Mouse (Mus musculus): ENCODE measurements around the gene Coq10b. TPM values are rescaled to one million over a fixed set of nuclear protein-coding genes. Genes with fewer than 3 reads are reported as not detected.

Coq10b gene
- polyA plus RNA-seq, 1 experiment from 2014 or later, result 19.5 TPM

GRCm38 (mm10) chr1:55074757-55075156 is 22.2 kb downstream of the Coq10b start:
- Histone ChIP-seq H3K4me1 (0 out of 2 replicates have a peak, but pooled peaks cover 4% of the 10 kb centered on the region), H3K4me3 (no peak overlapping the region), H3K27me3 (ENCODE audit: low read depth, poor library complexity, severe bottlenecking) (no peaks in the 10 kb centered on the region), H3K9me3 (replicated peaks) (no peaks in the 10 kb centered on the region), H3K36me3 (peaks cover 61% of the 10 kb centered on the region), H3K27ac (no peak overlapping the region)
- 52% methylated on average over 2 of the region's 2 CpGs for WGBS
- no peak for DNase-seq (ENCODE audit: low spot score)

DNA sequence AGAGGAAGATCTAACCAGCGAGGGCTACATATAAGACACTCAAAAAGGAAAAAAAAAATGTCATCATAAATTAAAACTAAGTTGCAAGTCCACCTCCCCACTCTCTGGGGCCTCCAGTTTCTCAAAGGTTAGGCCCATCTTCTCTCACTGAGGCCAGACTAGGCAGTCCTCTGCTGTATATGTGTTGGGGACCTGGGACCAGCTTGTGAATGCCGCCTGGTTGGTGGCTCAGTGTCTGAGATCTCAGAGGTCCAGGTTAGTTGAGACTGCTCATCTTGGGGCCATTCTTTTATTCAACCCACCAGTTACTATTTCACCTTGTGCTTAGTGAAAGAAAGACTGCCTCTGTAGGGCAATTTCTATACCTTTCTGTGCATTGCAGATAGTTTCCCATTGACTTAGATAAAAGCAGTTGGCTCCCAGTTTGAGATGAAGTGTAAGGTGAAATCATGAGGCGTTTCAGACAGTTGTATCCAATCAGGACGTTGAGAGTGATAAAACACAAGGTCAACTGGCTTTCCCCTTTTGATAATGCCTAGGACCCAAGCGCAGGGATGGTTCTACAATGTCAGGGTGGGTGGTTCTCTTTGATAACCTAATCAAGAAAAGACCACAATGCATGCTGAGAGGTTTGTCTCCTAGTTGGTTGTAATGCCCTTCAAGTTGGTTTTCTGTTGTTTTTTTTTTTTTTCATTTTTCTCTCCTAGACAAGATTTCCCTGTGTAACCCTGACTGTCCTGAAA is 23.3 kb downstream of the Coq10b start:
- no peak for DNase-seq (ENCODE audit: low spot score)
- Histone ChIP-seq H3K36me3 (peaks cover 67% of the 10 kb centered on the region), H3K9me3 (replicated peaks) (no peaks in the 10 kb centered on the region), H3K4me3 (no peak overlapping the region), H3K4me1 (0 out of 2 replicates have a peak, but pooled peaks cover 4% of the 10 kb centered on the region), H3K27me3 (ENCODE audit: low read depth, poor library complexity, severe bottlenecking) (no peaks in the 10 kb centered on the region), H3K27ac (no peak overlapping the region)
- 71% methylated on average over 5 of the region's 5 CpGs for WGBS

- Histone ChIP-seq H3K27me3 (ENCODE audit: low read depth, poor library complexity, severe bottlenecking) (no peaks in the 10 kb centered on the region), H3K36me3 (peaks cover 69% of the 10 kb centered on the region), H3K27ac (no peak overlapping the region), H3K4me3 (no peak overlapping the region), H3K4me1 (0 out of 2 replicates have a peak, but pooled peaks cover 4% of the 10 kb centered on the region), H3K9me3 (replicated peaks) (no peaks in the 10 kb centered on the region)
- no peak for DNase-seq (ENCODE audit: low spot score)
These were observed 23.8 kb downstream of the Coq10b start for GRCm38 (mm10) chr1:55076395-55076743.

GRCm38 (mm10) chr1:55076849-55077516 is 24.4 kb downstream of the Coq10b start:
- Histone ChIP-seq H3K9me3 (replicated peaks) (no peaks in the 10 kb centered on the region), H3K27me3 (ENCODE audit: low read depth, poor library complexity, severe bottlenecking) (no peaks in the 10 kb centered on the region), H3K4me3 (no peak overlapping the region), H3K27ac (no peak overlapping the region), H3K4me1 (0 out of 2 replicates have a peak, but pooled peaks cover 4% of the 10 kb centered on the region), H3K36me3 (peaks cover 69% of the 10 kb centered on the region)
- no peak for DNase-seq (ENCODE audit: low spot score)
- WGBS, result 89% methylated on average over 2 of the region's 2 CpGs

DNA sequence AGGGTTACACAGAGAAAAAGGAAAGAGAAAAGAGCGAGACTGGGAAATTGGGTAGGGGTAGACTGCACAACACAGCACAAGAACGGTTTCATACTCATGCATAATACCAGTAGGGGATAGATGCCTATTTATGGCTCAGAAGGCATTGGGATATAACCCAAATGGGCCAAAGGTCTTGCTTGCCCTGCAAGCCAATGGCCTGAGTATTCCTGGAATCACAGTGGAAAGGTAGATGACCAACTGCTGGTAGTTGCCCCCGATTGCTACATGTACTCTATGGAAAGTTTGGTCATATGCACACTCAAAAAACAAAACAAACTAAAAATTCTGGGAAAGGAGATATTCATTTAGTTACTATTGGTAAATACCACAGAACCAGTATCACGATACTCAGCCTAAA is 27.1 kb downstream of the Coq10b start:
- Histone ChIP-seq H3K4me1 (peaks cover 6% of the 10 kb centered on the region), H3K27me3 (ENCODE audit: low read depth, poor library complexity, severe bottlenecking) (no peaks in the 10 kb centered on the region), H3K4me3 (no peak overlapping the region), H3K27ac (no peak overlapping the region), H3K9me3 (replicated peaks) (no peaks in the 10 kb centered on the region), H3K36me3 (peaks cover 89% of the 10 kb centered on the region)
- no peak for DNase-seq (ENCODE audit: low spot score)
- 96% methylated on average over 4 of the region's 4 CpGs for WGBS

DNA sequence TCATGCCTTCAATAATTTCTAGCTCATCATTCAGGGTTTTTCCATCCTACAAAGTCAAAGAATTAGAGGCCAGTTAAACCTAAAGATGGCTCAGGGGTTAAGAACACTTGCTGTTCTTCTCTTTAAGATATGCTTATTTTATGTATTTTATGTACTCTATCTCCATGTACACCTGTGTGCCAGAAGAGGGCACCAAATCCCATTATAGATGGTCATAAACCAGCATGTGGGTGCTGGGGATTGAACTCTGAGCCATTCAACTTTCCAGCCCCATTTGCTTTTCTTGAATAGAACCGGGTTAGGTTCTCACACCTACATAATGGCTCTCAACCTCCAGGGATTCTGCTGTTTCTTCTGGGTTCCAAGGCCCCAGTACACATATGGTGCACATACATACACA is 29.5 kb downstream of the Coq10b start:
- H3K9me3 ChIP-seq (replicated peaks), result no peaks in the 10 kb centered on the region
- DNase-seq (ENCODE audit: low spot score), result no peak
- peaks cover 19% of the 10 kb centered on the region for H3K4me1 ChIP-seq
- no peaks in the 10 kb centered on the region for H3K27me3 ChIP-seq (ENCODE audit: low read depth, poor library complexity, severe bottlenecking)
- 79% methylated on average over 1 of the region's 1 CpGs for WGBS
- no peak overlapping the region for H3K27ac ChIP-seq
- H3K36me3 ChIP-seq, result peaks cover 90% of the 10 kb centered on the region
- no peak overlapping the region for H3K4me3 ChIP-seq

DNA sequence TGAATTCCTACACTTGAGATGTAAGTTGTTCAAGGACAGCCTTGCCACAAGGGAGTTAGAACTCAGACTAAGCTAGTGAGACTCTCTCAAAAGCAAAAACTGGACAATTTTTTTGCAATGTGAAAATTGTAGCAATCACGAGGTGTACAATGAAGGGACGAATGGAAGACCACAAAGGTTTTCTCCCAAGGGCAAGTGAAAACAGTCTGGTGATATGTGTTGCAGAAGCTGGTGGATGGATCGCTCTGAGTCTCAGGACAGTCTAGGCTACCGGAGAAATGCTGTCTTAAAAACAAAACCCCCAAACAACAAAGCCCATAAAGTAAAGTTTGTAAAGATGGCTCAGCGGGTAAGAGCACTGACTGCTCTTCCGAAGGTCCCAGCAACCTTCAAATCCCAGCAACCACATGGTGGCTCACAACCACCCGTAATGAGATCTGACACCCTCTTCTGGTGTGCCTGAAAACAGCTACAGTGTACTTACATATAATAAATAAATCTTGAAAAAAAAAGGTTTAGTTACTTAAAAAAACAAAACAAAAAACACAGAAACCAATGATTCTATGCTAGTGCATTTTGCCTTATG is 33.3 kb downstream of the Coq10b start:
- peaks cover 32% of the 10 kb centered on the region for H3K4me1 ChIP-seq
- H3K36me3 ChIP-seq, result peaks cover 72% of the 10 kb centered on the region
- no peaks in the 10 kb centered on the region for H3K9me3 ChIP-seq (replicated peaks)
- WGBS, result 61% methylated on average over 7 of the region's 7 CpGs
- no peak overlapping the region for H3K27ac ChIP-seq
- no peaks in the 10 kb centered on the region for H3K27me3 ChIP-seq (ENCODE audit: low read depth, poor library complexity, severe bottlenecking)
- H3K4me3 ChIP-seq, result peak overlapping the region; percentile 97
- DNase-seq (ENCODE audit: low spot score), result no peak

GRCm38 (mm10) chr1:55086868-55087400 is 34.4 kb downstream of the Coq10b start:
- Histone ChIP-seq H3K9me3 (replicated peaks) (no peaks in the 10 kb centered on the region), H3K4me1 (peaks cover 32% of the 10 kb centered on the region), H3K27ac (peak overlapping the region; percentile 99), H3K4me3 (peak overlapping the region; percentile 97), H3K36me3 (peaks cover 72% of the 10 kb centered on the region), H3K27me3 (ENCODE audit: low read depth, poor library complexity, severe bottlenecking) (no peaks in the 10 kb centered on the region)
- WGBS, result 0% methylated on average over 13 of the region's 13 CpGs
- DNase-seq (ENCODE audit: low spot score), result no peak

- Histone ChIP-seq H3K27me3 (ENCODE audit: low read depth, poor library complexity, severe bottlenecking) (no peaks in the 10 kb centered on the region), H3K36me3 (peaks cover 72% of the 10 kb centered on the region), H3K4me1 (peaks cover 32% of the 10 kb centered on the region), H3K4me3 (peak overlapping the region; percentile 97), H3K27ac (peak overlapping the region; percentile 99), H3K9me3 (replicated peaks) (no peaks in the 10 kb centered on the region)
- under 1% methylated on average over 48 of the region's 57 CpGs for WGBS
- no peak for DNase-seq (ENCODE audit: low spot score)
These were observed 34.9 kb downstream of the Coq10b start for GRCm38 (mm10) chr1:55087401-55087904.

DNA sequence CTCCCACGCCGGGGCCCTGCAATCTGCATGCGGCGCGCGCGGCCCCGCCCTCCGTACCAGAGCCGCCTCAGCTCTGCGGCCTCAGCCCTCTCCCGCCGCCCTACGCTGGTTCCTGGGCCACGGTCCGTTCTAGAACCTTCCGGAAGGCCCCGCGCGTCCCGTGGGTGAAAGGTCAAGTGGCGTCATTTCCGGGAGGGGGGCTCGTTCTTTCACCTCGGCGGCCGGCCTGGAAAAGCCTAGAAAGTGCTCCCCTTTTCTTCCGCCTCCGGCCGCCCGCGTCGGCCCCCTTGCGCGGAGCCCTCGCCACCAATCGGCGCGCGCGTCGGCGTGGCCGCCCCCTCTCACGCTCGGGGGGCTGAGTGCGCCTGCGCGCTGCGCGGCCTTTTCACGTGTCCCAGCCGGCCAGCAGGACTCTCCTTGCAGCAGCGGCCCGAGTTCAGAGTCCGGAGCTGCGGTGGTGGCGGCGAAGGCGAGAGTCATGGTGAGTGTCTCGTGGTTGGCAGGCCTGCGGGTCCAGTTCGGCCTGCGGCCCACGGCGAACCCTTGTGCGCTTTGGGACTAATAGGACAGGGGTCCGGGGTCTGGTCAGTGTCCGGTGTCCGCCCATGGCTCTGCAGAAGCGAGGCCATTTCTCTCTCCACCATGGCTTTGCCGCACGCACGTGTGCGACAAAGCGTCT is 35.5 kb downstream of the Coq10b start, which contains the start of the genes Hspe1 and Hspd1:
TSS of gene Hspe1 (plus strand) at position 201 of the 679 bp plus-strand sequence.
TSS of gene Hspd1 (minus strand) at position 312 of the 679 bp plus-strand sequence.
- no peaks in the 10 kb centered on the region for H3K27me3 ChIP-seq (ENCODE audit: low read depth, poor library complexity, severe bottlenecking)
- H3K27ac ChIP-seq, result peak within 1 kb of the TSS; percentile 99
- peaks cover 32% of the 10 kb centered on the region for H3K4me1 ChIP-seq
- peak within 1 kb of the TSS; percentile 97 for H3K4me3 ChIP-seq
- under 1% methylated on average over 69 of the region's 76 CpGs for WGBS
- H3K9me3 ChIP-seq (replicated peaks), result no peaks in the 10 kb centered on the region
- peak; percentile 100 for DNase-seq (ENCODE audit: low spot score)
- H3K36me3 ChIP-seq, result peaks cover 72% of the 10 kb centered on the region

- peaks cover 32% of the 10 kb centered on the region for H3K4me1 ChIP-seq
- H3K9me3 ChIP-seq (replicated peaks), result no peaks in the 10 kb centered on the region
- no peak for DNase-seq (ENCODE audit: low spot score)
- peak overlapping the region; percentile 97 for H3K4me3 ChIP-seq
- 11% methylated on average over 16 of the region's 16 CpGs for WGBS
- H3K27ac ChIP-seq, result peak overlapping the region; percentile 99
- no peaks in the 10 kb centered on the region for H3K27me3 ChIP-seq (ENCODE audit: low read depth, poor library complexity, severe bottlenecking)
- peaks cover 72% of the 10 kb centered on the region for H3K36me3 ChIP-seq
These were observed 36.3 kb downstream of the Coq10b start for GRCm38 (mm10) chr1:55088611-55089497.

Measured in limb, embryonic 10.5 days (tissue).